Mouse (Mus musculus) cerebellum, postnatal 25 days (tissue): ENCODE measurements at regions not wholly inside any gene's neighbourhood (a gene's known extent, or its start where the extent isn't known, plus 50 kb on each side); places are given as distances from the start of the nearest gene placed in this dataset.

Source experiments
- DNase-seq, 2 experiments: peaks; one replicate each; pipeline ENCODE4 v3.0.0; 2021; ENCODE audit warnings: mixed read lengths in 2 of 2

- no peak for DNase-seq
These were observed 379.3 kb downstream of the Gm10295 start for GRCm38 (mm10) chr7:70972023-70972400.

- no peak for DNase-seq
These were observed 379.8 kb downstream of the Gm10295 start for GRCm38 (mm10) chr7:70971323-70972022.

- DNase-seq: peak; percentile 10 to 19
These were observed 398.8 kb downstream of the Gm10295 start for GRCm38 (mm10) chr7:70952318-70952959.

GRCm38 (mm10) chr7:70948281-70948680 lies 403.0 kb downstream of the Gm10295 start:
- no peak for DNase-seq

- peak; percentile 75 to 78 for DNase-seq
These were observed 405.0 kb downstream of the Gm10295 start for GRCm38 (mm10) chr7:70946260-70946659.

GRCm38 (mm10) chr7:70930911-70931310 lies 420.4 kb downstream of the Gm10295 start:
- DNase-seq: no peak

GRCm38 (mm10) chr7:70929935-70930334 lies 421.4 kb downstream of the Gm10295 start:
- no peak for DNase-seq

GRCm38 (mm10) chr7:70928001-70928400 lies 423.3 kb downstream of the Gm10295 start:
- DNase-seq: no peak

GRCm38 (mm10) chr7:70917016-70917415 lies 434.3 kb downstream of the Gm10295 start:
- DNase-seq: no peak

GRCm38 (mm10) chr7:70908921-70909320 lies 442.4 kb downstream of the Gm10295 start:
- DNase-seq: no peak

- DNase-seq: no peak
These were observed 459.6 kb downstream of the Gm10295 start for GRCm38 (mm10) chr7:70891700-70892099.

GRCm38 (mm10) chr7:70880496-70880895 lies 470.8 kb downstream of the Gm10295 start:
- peak in 1 of 2 experiments; percentile 44 for DNase-seq

GRCm38 (mm10) chr7:70874393-70874792 lies 476.9 kb downstream of the Gm10295 start:
- DNase-seq: peak; percentile 82 to 88

- peak; percentile 16 to 35 for DNase-seq
These were observed 480.3 kb downstream of the Gm10295 start for GRCm38 (mm10) chr7:70870841-70871534.

- DNase-seq: no peak
These were observed 482.2 kb downstream of the Gm10295 start for GRCm38 (mm10) chr7:70869125-70869524.

- no peak for DNase-seq
These were observed 491.3 kb downstream of the Gm10295 start for GRCm38 (mm10) chr7:70859957-70860356.

GRCm38 (mm10) chr7:70850726-70851125 lies 484.2 kb upstream of the Nr2f2 start:
- DNase-seq: no peak

GRCm38 (mm10) chr7:70848016-70848776 lies 481.7 kb upstream of the Nr2f2 start:
- no peak for DNase-seq

- DNase-seq: no peak
These were observed 481.0 kb upstream of the Nr2f2 start for GRCm38 (mm10) chr7:70847450-70847993.

- DNase-seq: no peak
These were observed 479.5 kb upstream of the Nr2f2 start for GRCm38 (mm10) chr7:70846076-70846475.

- no peak for DNase-seq
These were observed 473.6 kb upstream of the Nr2f2 start for GRCm38 (mm10) chr7:70840142-70840541.

GRCm38 (mm10) chr7:70839190-70839589 lies 472.7 kb upstream of the Nr2f2 start:
- no peak for DNase-seq
